Mouse (Mus musculus) kidney, postnatal 0 days (tissue): ENCODE data around the gene Cldn19. TPM values are rescaled to one million over a fixed set of nuclear protein-coding genes. Genes with fewer than 3 reads are reported as not detected.
A peak's percentile ranks its signal among the peaks of the same experiment; 100 is the strongest.

Source experiments
- ATAC-seq: fragments of 200-750 bp; cut with Nextera tagmentation; replicated peaks from 2 replicates; pipeline ENCODE4 v1.8.0; 2017; ENCODE audit warnings: low read depth, moderate number of reproducible peaks, moderate TSS enrichment, moderate library complexity; ENCODE audit not compliant: low FRiP score
- DNase-seq: peaks from one replicate; pipeline ENCODE4 v3.0.0-alpha.2; 2016; ENCODE audit warnings: low spot score
- H3K27ac ChIP-seq: fragments of 300-500 bp; sonication (generic); 2 replicates; pipeline ENCODE4 v1.5.1; 2014; ENCODE audit warnings: mild to moderate bottlenecking
- H3K27me3 ChIP-seq: fragments of 300-500 bp; sonication (generic); 2 replicates; pipeline ENCODE4 v1.6.1; 2014; ENCODE audit warnings: low read length, mixed read lengths; ENCODE audit not compliant: insufficient read depth
- H3K36me3 ChIP-seq: fragments of 300-500 bp; sonication (generic); 2 replicates; pipeline ENCODE4 v1.6.1; 2014; ENCODE audit warnings: low read length, mixed read lengths; ENCODE audit not compliant: insufficient read depth
- H3K4me1 ChIP-seq: fragments of 300-500 bp; sonication (generic); replicated peaks from 2 replicates; pipeline ENCODE4 v1.6.1; 2014; ENCODE audit warnings: antibody characterized with exemption, low read length, mixed read lengths; ENCODE audit not compliant: insufficient read depth
- H3K4me2 ChIP-seq: fragments of 300-500 bp; sonication (generic); 2 replicates; pipeline ENCODE4 v1.6.1; 2014; ENCODE audit warnings: mild to moderate bottlenecking, low read length, moderate library complexity, mixed read lengths
- H3K4me3 ChIP-seq: fragments of 300-500 bp; sonication (generic); replicated peaks from 2 replicates; pipeline ENCODE4 v1.5.1; 2014; ENCODE audit warnings: low read depth, low read length
- H3K9ac ChIP-seq: fragments of 300-500 bp; sonication (generic); 2 replicates; pipeline ENCODE4 v1.6.1; 2014; ENCODE audit warnings: low read depth, low read length
- H3K9me3 ChIP-seq: fragments of 300-500 bp; sonication (generic); replicated peaks from 2 replicates; pipeline ENCODE4 v1.6.1; 2016; ENCODE audit warnings: low read length, inconsistent platforms, mixed read lengths
- CTCF ChIP-seq: IDR thresholded peaks from 2 replicates; pipeline ENCODE4 v1.5.1; 2016; ENCODE audit warnings: antibody characterized with exemption, low read depth, mild to moderate bottlenecking, moderate library complexity
- WGBS: fragments of 180-500 bp; shearing (Covaris S2); extraction: QIAGEN DNeasy Blood & Tissue Kit; methylation state at CpG from one replicate; pipeline ENCODE4 v1.1.7; 2014; 5-methylcytosine and 5-hydroxymethylcytosine counted together
- polyA plus RNA-seq: library from polyadenylated mRNA; unstranded; fragments of >200 nt; fragmentation: Nextera tagmentation; extraction: Ambion mirVana; gene quantifications from 2 replicates; pipeline ENCODE4 v1.2.1, GENCODE M21; 2015

The Cldn19 gene
- polyA plus RNA-seq, 1 experiment from 2014 or later, result 72.5 TPM

DNA sequence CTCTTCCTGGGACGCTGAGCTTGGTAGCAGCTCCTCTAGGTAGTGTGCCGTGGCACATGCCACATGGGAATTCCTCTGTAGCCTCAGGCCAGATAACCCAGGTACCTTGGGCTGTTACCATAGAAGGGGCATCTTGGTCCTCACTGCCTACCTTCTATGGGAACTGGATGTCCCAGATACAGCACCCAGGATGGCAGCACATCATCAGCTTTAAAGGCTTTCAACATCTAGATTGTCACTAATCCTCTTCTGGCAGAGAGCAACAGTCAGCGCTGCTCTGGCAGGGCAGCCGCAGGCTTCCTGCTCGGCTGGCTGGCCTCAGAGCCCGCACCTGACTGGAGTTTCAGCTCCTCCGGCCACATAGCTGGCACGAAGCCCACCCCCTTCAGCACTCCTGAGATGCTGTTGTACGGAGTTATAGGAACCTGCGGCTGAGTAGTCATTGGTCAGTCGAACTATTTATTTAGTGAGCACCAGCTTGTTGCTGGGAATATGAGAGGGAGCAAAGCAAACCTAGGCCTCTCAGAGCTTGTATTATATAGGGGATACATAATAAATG is 6.7 kb upstream of the Cldn19 start:
- Histone ChIP-seq H3K4me3 (no peak overlapping the region), H3K4me2 (no peak overlapping the region), H3K36me3 (peaks cover 6% of the 10 kb centered on the region), H3K4me1 (peaks cover 8% of the 10 kb centered on the region), H3K27me3 (no peaks in the 10 kb centered on the region), H3K27ac (peak overlapping the region; percentile 42; the same call in 1 of the 2 replicates), H3K9ac (no peak overlapping the region), H3K9me3 (no peaks in the 10 kb centered on the region)
- DNase-seq (no peak), ATAC-seq (no peak)
- 69% methylated on average over 11 of the region's 11 CpGs for WGBS
- TF ChIP-seq CTCF, result no peak

DNA sequence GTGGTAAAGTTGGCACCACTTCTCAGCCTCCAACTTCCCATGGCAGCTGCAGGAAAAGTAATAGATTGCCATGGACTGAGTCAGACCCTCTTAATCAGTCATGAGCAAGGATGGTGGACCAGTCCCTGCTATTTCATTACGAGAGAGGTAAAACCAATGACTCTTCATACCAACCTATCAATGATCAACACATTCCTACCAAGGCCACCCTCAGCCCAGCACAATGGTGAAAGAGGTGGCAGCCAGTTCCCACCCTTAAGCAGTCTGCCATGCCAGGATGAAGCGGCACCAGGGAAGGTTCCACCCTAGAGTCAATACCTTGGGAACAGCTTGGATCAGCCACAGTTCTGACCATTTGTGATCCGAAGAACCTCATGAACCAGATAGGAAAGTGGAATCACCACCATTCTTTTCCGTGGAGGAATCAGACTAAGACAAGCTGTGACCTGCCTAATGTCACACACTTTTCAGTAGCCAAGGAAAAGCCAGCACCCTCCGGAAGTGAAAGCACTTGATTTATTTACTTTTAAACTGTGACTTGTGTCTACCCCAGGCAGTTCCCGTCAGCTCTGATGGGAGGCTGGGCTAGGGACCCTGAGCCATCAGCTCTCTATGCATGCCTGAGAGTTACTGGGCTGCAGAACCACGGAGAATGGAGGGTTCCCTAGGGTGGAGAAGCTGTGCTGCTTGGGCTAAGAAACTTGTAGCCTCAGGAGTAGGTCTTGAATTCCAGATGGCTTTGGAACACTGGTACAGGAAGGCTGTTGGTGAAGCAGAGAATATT is 3.0 kb upstream of the Cldn19 start:
- TF ChIP-seq CTCF, result no peak
- Histone ChIP-seq H3K4me1 (peaks cover 9% of the 10 kb centered on the region), H3K4me3 (no peak overlapping the region), H3K27me3 (no peaks in the 10 kb centered on the region), H3K36me3 (no peaks in the 10 kb centered on the region; the same call in 1 of the 2 replicates), H3K9me3 (no peaks in the 10 kb centered on the region), H3K4me2 (no peak overlapping the region), H3K9ac (no peak overlapping the region), H3K27ac (peak overlapping the region; percentile 86)
- DNase-seq, result no peak
- peak; percentile 52 for ATAC-seq
- WGBS, result 36% methylated on average over 7 of the region's 7 CpGs

DNA sequence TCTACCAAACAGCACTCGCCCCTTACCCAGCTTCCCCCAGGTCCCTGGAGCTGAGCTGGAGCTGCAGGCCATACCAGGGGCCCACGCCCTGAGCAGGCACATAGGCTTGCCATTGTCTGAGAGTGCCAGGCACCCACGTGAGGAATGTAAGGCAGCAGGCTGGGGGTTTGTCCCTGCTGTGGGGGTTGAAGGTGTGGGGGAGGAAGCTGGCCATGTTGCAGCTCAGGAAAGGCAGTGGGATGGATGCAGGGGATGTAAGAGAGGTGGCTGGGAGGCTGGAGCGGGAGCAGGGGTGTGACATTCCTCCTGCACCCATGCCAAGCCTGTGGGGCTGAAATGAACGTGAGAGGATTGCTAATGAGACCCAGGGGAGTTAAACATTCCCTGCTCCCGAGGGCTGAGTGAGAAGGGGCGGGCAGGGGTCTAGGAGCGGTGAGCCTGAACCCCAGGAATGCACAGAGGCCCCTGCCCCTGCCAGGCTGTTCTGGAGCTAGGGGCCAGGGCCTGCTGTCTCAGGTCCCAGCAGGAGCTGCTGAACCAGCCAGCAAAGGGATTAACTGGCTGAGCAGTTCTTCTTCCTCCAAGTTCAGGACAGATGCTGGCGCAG is 1.1 kb upstream of the Cldn19 start:
- H3K4me3 ChIP-seq, result no peak overlapping the region
- DNase-seq, result peak; percentile 60
- H3K27ac ChIP-seq, result peak overlapping the region; percentile 86
- 0 out of 2 replicates have a peak overlapping the region, but pooled peaks have one; percentile 21 for H3K4me2 ChIP-seq
- no peaks in the 10 kb centered on the region for H3K27me3 ChIP-seq
- peak; percentile 69; the same call in 1 of the 2 replicates for ATAC-seq
- H3K4me1 ChIP-seq, result peaks cover 11% of the 10 kb centered on the region; the same call in 1 of the 2 replicates
- H3K36me3 ChIP-seq, result no peaks in the 10 kb centered on the region
- no peaks in the 10 kb centered on the region for H3K9me3 ChIP-seq
- H3K9ac ChIP-seq, result no peak overlapping the region
- no peak for TF ChIP-seq CTCF
- 37% methylated on average over 9 of the region's 9 CpGs for WGBS

DNA sequence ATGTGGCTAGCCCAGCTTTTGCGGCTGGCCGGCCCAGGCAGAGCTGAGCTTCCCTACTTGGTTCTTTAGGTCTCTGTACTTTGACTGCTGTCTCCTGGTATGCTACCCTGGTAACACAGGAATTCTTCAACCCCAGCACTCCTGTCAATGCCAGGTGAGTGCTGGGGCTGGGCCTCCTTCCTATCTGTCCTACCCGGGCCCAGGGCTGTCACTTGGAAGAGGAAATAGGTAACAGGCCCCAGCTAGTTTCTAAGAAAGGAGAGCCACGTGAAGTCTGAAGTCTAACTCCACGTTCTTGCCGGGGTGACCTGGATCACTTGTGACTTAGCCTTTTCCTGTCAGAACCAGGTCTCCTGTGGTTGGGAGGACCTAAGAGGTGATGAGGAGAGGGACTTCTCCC is 1.9 kb downstream of the Cldn19 start:
- peak overlapping the region; percentile 70; the same call in 1 of the 2 replicates for H3K27ac ChIP-seq
- peaks cover 11% of the 10 kb centered on the region; the same call in 1 of the 2 replicates for H3K4me1 ChIP-seq
- no peak for TF ChIP-seq CTCF
- H3K4me2 ChIP-seq, result peak overlapping the region; percentile 41; the same call in 1 of the 2 replicates
- no peak overlapping the region for H3K4me3 ChIP-seq
- H3K9me3 ChIP-seq, result no peaks in the 10 kb centered on the region
- DNase-seq, result no peak
- no peaks in the 10 kb centered on the region for H3K36me3 ChIP-seq
- no peaks in the 10 kb centered on the region for H3K27me3 ChIP-seq
- peak; percentile 25; the same call in 1 of the 2 replicates for ATAC-seq
- H3K9ac ChIP-seq, result peak overlapping the region; percentile 15; the same call in 1 of the 2 replicates
- 72% methylated on average over 6 of the region's 6 CpGs for WGBS

DNA sequence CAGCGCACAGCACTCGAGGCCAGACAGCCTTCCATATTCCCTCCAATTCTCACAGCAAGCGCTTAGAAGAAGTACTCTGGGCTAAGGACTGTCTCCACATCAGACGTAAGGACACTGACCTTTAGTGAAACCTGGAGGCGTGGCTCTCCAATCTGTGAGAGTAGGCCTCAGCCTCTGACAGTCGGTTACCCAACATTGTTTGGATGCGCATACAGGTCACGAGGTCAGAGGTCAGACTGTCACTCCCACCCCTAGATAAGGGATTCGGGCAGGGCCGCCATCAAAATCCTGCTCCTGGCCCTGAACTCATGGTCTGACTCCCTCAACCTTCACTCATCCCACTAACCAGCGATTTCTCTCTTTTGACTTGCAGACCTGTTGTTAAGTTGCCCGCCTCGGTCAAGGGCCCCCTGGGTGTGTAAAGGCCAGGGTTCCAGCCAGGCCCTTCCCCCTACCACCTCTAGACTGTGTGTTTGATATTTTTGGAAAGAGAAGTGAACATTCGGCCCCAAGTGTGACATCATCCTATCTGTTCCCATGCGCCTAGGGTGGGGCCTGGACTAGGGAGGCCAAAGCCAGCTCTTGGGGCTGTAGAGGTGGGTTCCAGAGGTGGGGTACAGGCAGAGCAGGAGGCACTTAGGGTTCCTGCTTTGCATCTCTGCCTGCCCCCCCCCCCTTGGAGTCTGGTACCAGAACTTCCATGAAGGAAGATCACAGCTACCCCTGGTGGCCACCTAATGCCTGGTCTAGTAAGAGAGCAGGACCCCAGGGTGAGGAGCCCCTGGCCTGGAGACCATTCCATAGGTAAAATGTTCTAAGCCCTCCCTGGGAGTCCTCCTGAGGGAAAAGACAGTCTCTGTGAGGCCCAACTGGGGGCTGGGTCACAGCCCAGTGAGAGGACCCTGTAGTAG is 4.4 kb downstream of the Cldn19 start:
- Histone ChIP-seq H3K4me2 (no peak overlapping the region), H3K4me3 (no peak overlapping the region), H3K4me1 (0 out of 2 replicates have a peak, but pooled peaks cover 5% of the 10 kb centered on the region), H3K9me3 (no peaks in the 10 kb centered on the region), H3K9ac (no peak overlapping the region), H3K36me3 (no peaks in the 10 kb centered on the region), H3K27ac (no peak overlapping the region), H3K27me3 (no peaks in the 10 kb centered on the region)
- DNase-seq, result no peak
- 84% methylated on average over 15 of the region's 15 CpGs for WGBS
- peak; percentile 51 for TF ChIP-seq CTCF
- no peak for ATAC-seq
